Mouse (Mus musculus): ENCODE data around the gene Akna.
A peak's percentile ranks its signal among the peaks of the same experiment; 100 is the strongest.

Gene Akna

DNA sequence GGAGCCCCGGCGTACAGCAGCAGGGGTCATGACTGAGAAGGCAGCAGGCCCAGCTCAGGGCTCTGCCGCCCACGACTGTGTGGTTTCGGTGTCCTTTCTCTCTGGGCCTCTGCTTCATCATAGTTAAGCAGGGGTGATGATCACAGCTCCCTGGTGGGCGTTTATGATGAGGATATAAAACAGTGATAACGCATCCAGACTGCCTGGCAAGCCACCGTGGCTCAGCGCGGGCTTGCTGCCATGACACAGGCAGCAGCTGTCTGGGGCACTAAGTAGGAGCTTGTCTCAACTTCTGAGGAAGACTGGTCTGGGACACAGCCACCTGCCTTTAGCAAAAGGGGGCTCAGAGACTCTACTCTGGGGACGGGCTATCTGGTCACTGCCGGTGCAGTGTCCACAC is 19.7 kb downstream of the Akna start:
- DNase-seq, result no peak

DNA sequence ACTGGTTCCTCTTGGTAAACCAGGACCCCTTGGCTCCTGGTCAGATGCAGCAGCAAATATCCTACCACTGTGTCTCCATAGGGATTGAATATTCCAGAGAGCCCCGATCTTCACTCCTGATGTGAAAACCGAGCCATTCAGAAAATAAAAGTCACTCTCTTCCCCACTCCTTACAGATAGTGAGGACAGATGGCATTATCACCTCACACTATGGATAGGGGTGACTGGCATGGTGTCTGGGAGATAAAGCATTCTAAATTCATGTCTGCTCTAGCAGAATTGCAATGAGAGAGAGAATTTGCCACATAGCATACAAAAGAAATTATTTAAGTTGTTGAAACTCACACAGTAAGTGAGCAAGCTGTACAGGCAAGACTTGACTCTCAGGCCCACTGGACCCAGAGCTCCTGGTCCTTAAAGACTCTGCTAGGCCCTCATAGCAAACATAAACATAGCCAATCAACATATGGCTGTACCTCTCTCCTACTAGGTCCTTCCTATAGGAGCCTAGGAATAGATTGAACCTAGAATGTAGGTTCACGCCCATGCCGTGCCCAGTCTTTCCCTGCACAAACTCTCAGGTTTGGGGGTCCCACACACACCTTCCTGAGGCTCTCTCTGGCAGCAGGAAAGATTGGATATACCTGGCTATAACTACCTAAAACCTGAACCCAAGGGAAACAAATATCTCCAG is 20.3 kb downstream of the Akna start:
- no peak for DNase-seq

DNA sequence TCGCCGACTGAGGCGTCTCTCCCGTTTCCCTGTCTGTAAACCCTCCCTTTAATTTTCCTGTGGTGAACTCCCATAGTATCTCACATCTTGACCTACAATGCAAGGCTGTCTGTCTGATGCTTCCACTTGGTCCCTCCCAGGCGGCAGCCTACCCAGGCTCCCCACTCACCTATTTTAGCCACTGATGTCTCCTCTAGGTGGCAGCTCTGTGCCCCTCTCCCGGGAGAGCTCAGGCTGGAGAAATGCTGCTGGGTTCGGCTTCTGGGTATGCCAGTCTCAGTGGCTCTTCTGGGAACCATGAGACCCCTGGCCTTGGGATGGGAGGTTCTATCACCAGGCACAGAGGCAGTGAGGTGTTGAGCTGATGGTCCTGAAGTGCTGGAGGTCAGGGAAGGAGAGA is 25.7 kb downstream of the Akna start:
- no peak for DNase-seq

DNA sequence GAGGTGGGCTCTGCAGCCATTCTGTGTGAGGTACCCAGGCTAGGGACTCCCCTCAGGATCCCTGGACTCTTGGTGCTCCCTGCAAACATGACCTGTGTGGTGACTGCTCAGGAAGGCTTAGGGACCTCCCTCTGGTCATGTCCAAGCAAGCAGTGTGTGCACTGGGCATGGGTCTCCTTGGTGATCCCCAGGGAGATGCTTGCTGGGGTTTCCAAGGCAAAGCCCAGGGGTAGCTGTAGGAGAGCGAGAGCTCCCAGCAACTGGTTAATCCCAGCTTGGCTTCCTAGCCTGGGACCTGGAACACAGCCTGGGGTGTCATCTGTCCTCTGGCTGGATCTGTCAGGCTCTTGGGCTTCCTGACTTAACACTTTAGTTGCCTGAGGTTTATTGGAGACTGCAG is 27.8 kb downstream of the Akna start:
- DNase-seq, result peak in 1 of 2 experiments; percentile 26

DNA sequence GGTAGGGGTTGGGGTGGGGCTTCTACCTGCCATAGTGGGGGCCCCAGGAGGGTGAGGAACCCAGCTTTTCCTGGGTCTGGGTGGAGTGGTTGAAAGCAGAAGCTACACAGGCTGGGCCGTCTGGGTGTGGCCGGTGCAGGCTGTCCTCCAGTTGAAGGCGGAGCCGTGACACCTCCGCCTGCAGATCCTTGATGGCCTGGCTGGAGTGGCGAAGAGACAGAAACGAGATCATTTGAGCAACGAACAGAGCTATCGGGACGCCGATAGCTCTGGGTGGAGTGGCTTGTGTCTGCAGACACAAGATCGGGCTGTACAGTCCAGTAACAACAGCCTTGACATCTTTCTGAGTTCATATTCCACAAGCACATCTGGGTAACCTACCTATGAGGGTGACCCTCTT is 28.8 kb downstream of the Akna start:
- DNase-seq, result no peak

DNA sequence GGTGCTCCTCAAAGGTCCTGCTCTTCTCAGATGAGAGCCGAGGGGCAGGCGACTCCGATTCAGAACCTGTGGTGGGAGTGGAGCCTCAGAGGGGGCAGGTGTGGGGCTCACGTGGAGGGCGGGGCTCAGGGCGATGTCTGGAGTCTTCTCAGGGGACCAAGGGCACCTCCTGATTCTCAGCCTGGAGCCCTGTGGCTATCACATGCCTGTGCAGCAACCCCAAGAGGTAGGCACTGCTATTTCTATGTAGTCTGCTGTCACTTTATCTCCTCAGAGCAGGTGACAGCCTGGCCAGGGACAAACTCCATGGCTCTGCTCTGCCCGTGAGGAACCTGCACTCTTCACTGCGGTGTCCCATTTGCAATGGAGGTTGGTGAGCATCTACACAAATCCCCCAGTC is 29.8 kb downstream of the Akna start:
- DNase-seq, result no peak

DNA sequence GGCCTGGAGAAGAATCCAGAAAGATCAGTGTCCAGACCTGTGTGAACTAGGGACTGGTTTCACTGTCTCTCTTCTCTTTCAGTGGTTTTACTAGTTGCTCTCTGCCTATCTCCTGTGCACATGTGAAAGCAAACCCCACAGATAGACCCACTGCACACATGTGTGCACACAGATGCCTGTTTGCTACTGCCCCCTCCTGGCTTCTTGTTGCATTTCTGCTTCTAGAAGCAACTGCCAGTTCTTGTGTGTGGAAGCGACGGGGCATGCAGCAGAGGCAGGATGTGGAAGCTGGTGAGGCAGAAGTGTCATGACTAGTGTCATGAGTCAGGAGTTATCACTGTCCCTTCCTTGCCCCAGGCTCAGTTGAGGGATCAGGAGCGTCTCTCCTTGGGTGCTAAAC is 31.3 kb downstream of the Akna start:
- no peak for DNase-seq

DNA sequence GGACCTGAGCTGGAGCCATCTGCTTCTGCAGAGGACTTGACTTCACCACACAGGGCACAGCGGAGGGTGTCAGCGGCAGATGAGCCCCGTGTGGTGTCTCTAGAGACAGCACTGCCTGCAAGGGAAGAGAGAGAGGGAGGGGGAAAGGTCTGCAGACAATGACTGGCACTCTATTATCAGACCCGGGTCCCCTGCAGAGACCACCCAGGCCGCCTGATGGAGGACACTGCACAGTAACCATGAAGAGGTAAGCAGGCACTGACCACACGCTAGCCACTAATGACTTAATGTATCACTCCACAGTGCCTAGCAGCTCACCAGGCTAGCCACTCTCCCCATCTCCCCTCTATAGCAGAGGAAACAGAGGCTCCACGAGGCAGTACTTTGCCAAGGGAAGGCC is 32.3 kb downstream of the Akna start:
- DNase-seq, result no peak

DNA sequence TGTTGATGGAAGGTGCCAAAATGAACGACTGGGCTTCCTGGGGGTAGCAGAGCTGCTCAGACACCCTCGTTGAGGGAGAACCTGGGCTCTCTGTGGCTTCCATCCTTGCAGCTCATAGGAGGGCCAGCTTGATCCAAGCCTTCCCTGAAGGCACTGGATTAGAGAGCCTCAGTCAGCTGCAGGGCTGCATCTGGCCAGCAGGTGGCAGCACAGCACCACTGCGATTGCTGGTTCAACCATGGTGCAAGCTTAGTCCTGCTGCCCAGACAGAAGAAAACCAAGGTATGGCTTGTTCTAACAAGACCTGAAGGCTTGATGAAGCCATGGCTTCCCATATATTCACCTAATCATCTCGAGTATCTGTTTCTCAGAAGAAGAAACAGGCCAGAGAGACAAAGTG is 34.6 kb downstream of the Akna start:
- DNase-seq, result peak; percentile 81 to 90

DNA sequence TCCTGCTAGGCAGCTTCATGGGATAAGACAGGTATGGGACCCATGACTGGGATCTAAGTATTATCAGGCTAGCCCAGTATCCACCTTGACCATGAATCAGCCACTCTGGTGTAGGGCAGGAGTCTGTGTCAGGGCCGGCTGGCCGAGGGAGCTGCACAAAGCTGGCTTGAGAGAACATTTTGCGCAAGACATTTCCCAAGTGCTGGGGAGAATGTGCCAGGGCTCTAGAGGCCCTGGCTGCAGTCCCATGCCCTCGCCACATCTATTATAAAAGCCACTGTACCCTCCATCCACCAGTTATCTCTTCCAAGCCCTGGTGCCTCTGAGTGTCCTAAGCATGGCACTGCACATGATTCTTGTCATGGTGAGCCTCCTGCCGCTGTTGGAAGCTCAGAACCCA is 41.0 kb downstream of the Akna start, which contains the start of gene Orm2:
Orm2 (plus strand) TSS at position 300 of the 400 bp plus-strand sequence.
- DNase-seq, result no peak

DNA sequence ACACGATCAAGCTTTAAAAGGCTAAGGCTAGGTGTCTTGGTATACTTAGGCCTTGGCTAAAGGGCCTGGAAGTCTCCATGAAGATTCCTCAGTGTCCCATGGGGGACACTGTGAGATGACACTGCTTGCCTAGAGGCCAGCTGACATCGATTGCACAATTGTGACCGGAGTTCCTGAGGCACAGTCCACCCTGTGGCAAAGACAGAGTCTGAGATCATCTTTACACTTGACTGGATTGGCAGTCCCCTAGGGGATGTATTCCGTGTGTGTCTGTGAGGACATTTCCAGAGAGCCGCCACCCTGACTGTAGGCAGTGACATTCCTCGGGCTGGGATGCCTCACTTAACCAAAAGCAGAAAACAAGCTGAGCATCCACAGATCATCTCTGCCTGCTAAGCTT is 43.3 kb downstream of the Akna start:
- DNase-seq, result no peak

DNA sequence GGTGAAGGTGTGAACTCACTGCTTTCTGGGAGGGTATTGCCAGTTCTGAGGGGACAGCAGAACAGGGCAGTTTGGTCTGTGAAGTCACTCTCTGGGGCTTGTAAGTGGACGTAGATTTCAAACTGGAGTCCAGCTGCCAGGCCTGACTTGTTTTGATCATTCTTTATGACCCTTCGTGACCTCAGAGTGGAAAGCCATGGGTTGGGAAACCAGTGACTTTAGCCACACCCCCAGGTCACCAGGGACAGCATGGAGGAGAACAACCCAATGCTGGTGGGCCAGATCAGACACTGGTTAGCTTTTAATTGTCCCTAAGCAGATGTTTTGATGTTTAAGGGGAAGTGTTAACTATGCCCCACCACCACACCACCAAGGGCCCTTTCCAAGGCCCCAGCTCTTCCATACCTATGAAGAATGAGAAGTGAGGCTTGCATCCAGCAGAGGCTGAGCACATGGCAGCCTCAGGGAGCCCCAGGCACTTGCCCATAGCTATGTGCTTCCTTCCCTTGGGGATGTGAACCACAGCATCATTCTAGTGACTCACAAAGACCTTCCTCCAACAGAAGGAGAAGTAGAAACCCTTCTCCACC is 46.1 kb downstream of the Akna start:
- no peak for DNase-seq

DNA sequence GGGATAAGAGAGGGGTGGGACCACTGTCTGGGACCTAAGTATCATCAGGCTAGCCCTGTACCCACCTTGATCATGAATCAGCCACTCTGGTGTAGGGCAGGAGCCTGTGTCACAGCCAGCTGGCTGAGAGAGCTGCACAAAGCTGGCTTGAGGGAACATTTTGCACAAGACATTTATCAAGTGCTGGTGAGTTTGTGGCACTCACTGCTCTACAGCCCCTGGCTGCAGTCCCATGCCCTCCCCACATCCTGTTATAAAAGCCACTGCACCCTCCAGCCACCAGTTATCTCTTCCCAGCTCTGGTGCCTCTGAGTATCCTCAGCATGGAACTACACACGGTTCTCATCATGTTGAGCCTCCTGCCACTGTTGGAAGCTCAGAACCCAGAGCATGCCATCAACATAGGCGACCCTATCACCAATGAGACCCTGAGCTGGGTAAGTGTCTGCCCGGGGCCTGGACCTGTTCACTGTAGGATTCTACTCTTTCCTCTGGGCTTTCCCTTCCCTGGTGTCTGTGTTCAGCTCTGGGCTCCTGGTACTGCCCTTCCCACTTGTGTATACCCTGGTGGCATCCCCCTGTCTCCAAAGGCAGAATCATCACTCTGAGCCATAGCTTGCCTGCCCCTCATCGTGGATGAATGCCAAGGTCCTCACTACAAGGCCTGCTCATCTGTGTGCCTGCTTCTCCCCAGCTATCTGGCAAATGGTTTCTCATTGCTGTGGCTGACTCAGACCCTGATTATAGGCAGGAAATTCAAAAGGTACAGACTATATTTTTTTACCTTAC is 47.1 kb downstream of the Akna start, which contains the start of gene Orm3:
Orm3 (plus strand) TSS at position 286 of the 789 bp plus-strand sequence.
- DNase-seq, result no peak

DNA sequence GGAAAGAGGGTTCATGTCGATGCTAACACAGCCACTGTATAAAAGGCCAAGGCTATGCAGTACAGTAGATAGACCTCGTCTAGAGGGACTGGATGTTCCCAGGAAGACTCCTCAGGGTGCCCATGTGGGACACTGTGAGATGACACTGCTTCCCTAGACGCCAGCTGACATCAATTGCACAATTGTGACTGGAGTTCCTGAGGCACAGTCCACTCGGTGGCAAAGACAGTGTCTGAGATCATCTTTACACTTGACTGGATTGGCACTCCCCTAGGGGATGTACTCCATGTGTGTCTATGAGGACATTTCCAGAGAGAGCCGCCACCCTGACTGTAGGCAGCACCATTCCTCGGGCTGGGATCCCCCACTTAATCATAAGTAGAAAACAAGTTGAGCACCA is 54.6 kb downstream of the Akna start:
- DNase-seq, result no peak

DNA sequence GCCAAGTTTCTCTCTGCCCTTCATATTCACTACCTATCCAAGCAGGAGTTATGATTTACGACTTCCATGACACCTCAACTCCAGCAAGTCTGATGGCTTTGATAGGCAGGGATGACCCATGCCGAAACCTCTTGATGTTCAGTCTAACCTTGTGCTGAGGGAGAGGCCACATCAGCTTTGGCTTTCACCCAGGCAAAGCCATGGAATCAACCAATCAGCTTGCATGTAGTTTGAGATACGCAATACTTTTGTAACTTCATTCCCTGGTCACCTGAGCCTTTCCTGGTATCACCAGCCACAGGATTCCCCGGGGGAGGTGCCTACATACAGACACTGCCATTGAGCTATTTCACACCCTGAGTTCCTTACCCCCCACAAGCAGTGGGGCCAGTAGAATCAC is 56.5 kb downstream of the Akna start:
- DNase-seq, result no peak

DNA sequence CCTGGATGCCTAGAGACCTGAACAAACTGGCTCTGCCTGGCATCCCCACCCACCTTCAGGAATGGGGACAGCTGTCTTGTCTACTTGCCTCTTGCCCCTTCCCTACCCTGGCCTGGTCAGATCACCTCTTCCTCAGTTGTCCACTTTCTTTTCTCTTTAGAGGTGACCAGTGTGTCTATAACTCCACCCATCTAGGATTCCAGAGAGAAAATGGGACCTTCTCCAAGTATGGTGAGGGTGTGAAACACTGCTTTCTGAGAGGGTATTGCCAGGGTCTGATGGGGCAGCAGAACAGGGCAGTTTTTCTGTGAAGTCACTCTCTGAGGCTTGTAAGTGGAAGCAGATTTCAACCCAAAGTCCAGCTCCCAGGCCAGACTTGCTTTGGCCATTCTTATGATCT is 57.9 kb downstream of the Akna start:
- DNase-seq, result no peak

DNA sequence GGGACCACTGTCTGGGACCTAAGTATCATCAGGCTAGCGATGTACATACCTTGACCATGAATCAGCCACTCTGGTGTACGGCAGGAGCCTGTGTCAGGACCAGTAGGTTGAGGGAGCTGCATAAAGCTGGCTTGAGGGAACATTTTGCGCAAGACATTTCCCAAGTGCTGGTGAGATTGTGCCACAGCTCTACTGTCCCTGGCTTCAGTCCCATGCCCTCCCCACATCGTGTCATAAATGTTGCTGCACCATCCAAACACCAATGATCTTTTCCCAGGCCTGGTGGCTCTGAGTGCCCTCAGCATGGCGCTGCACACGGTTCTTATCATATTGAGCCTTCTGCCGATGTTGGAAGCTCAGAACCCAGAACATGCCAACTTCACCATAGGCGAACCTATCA is 58.9 kb downstream of the Akna start, which contains the start of gene Orm1:
Orm1 (plus strand) TSS at position 266 of the 400 bp plus-strand sequence.
- no peak for DNase-seq

DNA sequence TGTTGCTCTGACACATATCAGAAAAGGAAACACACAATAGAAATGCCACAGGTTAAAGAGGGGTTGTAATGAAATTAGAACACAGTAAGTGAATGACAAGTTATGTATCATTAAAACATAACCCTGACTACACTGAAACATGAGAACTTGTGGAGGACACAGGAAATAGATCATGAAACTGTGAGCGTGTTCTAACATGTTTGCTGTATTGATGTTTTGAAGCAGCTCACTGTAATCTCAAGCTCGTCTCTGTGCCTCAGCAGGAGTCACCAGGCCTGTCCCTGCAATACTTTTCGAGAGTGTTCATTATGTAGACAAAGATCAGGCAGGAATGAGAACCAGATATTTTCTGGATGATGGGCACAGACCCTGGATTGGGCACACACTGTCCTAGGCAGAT is 59.5 kb downstream of the Akna start:
- no peak for DNase-seq

DNA sequence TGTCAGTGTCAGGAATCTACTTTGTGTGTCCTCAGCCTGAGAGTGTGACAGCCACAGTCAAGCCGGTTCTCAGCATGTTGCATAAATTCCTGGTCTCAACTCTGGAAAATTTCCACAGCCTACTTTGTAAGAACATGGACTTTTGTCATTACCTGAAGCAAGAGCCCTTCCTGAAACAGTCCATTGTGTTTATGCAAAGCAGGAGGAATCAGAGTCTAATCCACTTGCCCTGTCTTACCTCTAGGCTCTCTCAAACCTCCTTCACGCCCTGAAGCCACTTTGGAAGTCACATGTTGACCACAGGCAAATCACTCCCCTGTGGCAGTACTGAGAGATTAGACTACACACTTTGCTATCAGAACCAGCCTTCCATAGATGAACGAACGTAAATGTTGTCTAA is 60.7 kb downstream of the Akna start:
- DNase-seq, result no peak

DNA sequence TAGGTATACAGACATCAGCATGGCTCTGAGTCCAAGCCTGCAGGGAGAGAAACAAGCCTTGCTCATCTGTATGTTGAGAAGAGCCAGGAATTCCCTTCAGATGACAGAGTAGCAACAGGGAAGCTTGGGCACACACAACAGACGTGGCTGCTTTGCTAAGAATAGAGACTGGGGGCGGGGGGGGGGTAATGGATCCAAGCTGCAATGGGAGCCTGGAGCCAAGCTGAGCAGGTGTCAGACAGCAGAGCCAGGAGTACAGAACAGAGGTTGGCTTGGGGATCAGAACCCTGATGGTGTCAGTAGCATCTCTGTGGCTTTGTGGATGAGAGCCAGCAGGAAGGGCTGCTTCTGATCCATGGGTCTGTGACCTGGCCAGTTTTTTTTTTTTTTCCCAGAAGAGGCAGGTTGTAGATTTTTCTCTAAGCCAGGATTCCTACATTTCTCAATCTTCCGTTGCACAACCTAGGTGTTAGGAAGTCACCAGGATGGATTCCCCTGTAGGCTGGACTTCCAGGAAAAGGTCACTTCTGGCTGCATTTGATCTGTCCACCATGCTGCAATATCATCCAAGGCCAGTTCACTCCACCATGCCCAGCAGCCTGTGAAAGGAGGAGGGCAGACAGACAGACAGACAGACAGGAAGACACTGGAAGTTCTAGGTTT is 64.6 kb downstream of the Akna start:
- peak in 1 of 2 experiments; percentile 28 for DNase-seq

DNA sequence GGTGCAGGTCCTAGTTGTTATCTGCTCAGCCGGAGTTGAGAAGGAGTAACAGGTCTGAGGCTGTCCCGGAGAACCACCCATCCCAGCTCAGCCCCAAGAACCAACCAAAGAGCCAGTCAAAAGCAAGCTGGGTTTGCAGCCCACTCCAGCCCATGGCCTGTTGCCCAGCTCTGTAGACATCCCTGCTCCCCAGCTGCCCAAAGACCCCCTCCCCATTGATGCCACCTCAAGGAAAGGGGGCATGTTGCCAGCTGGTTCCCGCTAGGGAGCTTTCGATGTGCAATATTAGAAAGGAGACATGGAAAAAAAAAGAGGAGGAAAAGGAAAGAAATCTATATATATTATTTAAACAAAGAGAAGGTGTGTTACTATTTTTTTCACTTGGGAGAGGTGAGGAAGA is 69.8 kb downstream of the Akna start:
- DNase-seq, result no peak

DNA sequence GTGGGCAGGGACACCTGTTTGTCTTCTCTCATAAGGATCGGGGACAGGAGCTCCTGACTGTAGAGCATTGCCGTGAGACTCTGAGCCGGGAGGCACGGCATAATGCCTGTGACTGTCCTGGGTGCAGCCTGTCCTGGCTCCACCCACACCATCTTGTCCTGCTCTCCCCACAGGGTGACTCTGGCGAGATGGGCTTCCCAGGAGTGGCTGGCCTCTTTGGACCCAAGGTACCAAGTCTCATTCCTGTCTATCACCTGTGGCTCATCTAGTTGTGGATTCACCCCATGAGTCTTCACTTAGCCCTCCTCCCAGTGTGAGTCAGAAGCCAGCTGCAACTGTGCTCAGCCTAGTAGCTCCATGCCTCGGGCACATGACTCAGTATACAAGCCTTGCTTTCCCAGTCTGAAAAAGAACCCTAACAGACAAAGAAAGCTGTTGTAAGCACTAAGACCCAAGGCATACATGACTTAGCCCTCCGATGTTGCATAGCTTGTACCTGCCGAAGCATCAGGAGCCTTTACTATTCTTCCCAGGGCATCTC is 79.8 kb downstream of the Akna start:
- no peak for DNase-seq

DNA sequence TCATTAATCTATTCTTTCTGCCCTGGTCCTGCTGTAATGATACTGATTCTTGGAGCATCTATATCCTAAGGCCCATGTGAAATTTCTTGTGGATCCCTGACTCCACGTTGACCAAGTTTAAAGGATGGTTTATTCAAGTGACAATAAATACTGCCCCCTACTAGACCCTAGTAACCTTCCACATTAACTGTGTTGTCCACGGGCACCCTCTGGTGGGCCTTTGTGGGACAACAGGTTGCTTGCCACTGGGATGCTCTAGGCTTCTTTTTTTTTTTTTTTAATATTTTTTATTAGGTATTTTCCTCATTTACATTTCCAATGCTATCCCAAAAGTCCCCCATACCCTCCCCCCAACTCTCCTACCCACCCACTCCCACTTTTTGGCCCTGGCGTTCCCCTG is 83.6 kb downstream of the Akna start:
- DNase-seq, result peak; percentile 79 to 88

Data from cerebellum, postnatal 25 days (tissue).